Mouse (Mus musculus) CH12.LX (cell line): ENCODE results near the gene Gm49450. TPM values are rescaled to one million over a fixed set of nuclear protein-coding genes. Genes with fewer than 3 reads are reported as not detected.

Experiments
- DNase-seq: peaks from one replicate; pipeline ENCODE4 v3.0.0-alpha.2; 2013; ENCODE audit errors: extremely low read depth
- H3K27ac ChIP-seq: 2 replicates; pipeline ENCODE4 v1.5.1; 2012; ENCODE audit warnings: low read depth, mild to moderate bottlenecking, control low read depth, moderate library complexity; ENCODE audit not compliant: insufficient read depth
- H3K27me3 ChIP-seq: replicated peaks from 2 replicates; pipeline ENCODE3; 2012; ENCODE audit warnings: inconsistent platforms
- H3K36me3 ChIP-seq, 2 experiments: replicated peaks in 1 of 2; 2 replicates each; pipeline versions ENCODE3 to v1.6.1; 2012; ENCODE audit warnings: inconsistent platforms in 1 of 2, low read length in 1 of 2, mild to moderate bottlenecking in 1 of 2, mixed read lengths in 1 of 2, moderate library complexity in 1 of 2; ENCODE audit not compliant: control insufficient read depth in 1 of 2, insufficient read depth in 1 of 2
- H3K4me1 ChIP-seq, 2 experiments: 2 replicates each; pipeline ENCODE4 v1.6.1; 2012; ENCODE audit warnings: inconsistent platforms in 1 of 2, moderate library complexity in 1 of 2; ENCODE audit not compliant: insufficient read depth in 2 of 2, control insufficient read depth in 1 of 2
- H3K4me2 ChIP-seq: 2 replicates; pipeline ENCODE4 v1.6.1; 2012; ENCODE audit warnings: low read depth, mild to moderate bottlenecking, control low read depth; ENCODE audit not compliant: poor library complexity, insufficient read depth, severe bottlenecking
- H3K4me3 ChIP-seq, 3 experiments: fragments of 150-350 bp in 1 of 3; sonication (generic) in 1 of 3; replicated peaks in 1 of 3; 2 replicates each; pipeline versions ENCODE3 to v1.5.1; 2011 to 2012; ENCODE audit warnings: low read depth in 2 of 3, low read length in 2 of 3, mild to moderate bottlenecking in 2 of 3, moderate library complexity in 2 of 3, control low read depth in 1 of 3, improper control_type of control experiment in 1 of 3, inconsistent platforms in 1 of 3, mixed read lengths in 1 of 3; ENCODE audit not compliant: poor library complexity in 1 of 3
- H3K79me2 ChIP-seq: replicated peaks from 2 replicates; pipeline ENCODE4 v1.6.1; 2012; ENCODE audit warnings: mild to moderate bottlenecking, moderate library complexity; ENCODE audit not compliant: control insufficient read depth, poor library complexity, insufficient read depth, severe bottlenecking; ENCODE audit errors: extremely low read depth
- H3K9ac ChIP-seq: 2 replicates; pipeline ENCODE4 v1.6.1; 2012; ENCODE audit warnings: low read depth, mild to moderate bottlenecking, control low read depth, moderate library complexity; ENCODE audit not compliant: insufficient read depth
- H3K9me3 ChIP-seq: replicated peaks from 2 replicates; pipeline ENCODE3; 2012; ENCODE audit warnings: low read length, inconsistent platforms, mixed read lengths
- ETS1 ChIP-seq: conservative IDR thresholded peaks from 2 replicates; pipeline ENCODE4 v1.6.1; 2012; ENCODE audit warnings: low read depth, mild to moderate bottlenecking, inconsistent platforms, low read length, improper control_type of control experiment, moderate library complexity
- GABPA ChIP-seq: IDR thresholded peaks from 2 replicates; pipeline ENCODE4 v1.6.1; 2012; ENCODE audit warnings: low read depth, low read length, improper control_type of control experiment, inconsistent platforms; ENCODE audit not compliant: insufficient replicate concordance
- HCFC1 ChIP-seq: IDR thresholded peaks from 2 replicates; pipeline ENCODE4 v1.6.1; 2012; ENCODE audit warnings: low read depth, mild to moderate bottlenecking, inconsistent platforms, low read length, improper control_type of control experiment
- IRF4 ChIP-seq: IDR thresholded peaks from 2 replicates; pipeline ENCODE4 v1.6.1; 2014; ENCODE audit warnings: low read depth, mild to moderate bottlenecking, inconsistent platforms, low read length, improper control_type of control experiment
- JUN ChIP-seq: IDR thresholded peaks from 2 replicates; pipeline ENCODE4 v1.6.1; 2011; ENCODE audit warnings: low read depth, mild to moderate bottlenecking, low read length, improper control_type of control experiment, moderate library complexity; ENCODE audit not compliant: insufficient read depth
- MAX ChIP-seq: IDR thresholded peaks from 2 replicates; pipeline ENCODE4 v1.6.1; 2011; ENCODE audit warnings: low read length, improper control_type of control experiment
- MXI1 ChIP-seq: IDR thresholded peaks from 2 replicates; pipeline ENCODE4 v1.6.1; 2011; ENCODE audit warnings: mild to moderate bottlenecking, low read depth, low read length, improper control_type of control experiment
- PAX5 ChIP-seq: IDR thresholded peaks from 2 replicates; pipeline ENCODE4 v1.6.1; 2012; ENCODE audit warnings: low read length, inconsistent platforms, mixed read lengths
- RAD21 ChIP-seq: IDR thresholded peaks from 2 replicates; pipeline ENCODE4 v1.6.1; 2011; ENCODE audit warnings: low read depth, mild to moderate bottlenecking, low read length, improper control_type of control experiment, moderate library complexity
- USF2 ChIP-seq: conservative IDR thresholded peaks from 2 replicates; pipeline ENCODE4 v1.6.1; 2011; ENCODE audit warnings: low read depth, low read length, improper control_type of control experiment
- dilution Hi-C: fragments of 300-500 bp; cut with MboI; formaldehyde crosslinking; loops from 2 replicates; pipeline ENCODE4 v1.14.3; 2020; ENCODE audit warnings: low sequenced_read_pairs; ENCODE audit not compliant: extremely low pct_unique_long_range_greater_than_20kb, extremely low pct_ligation_motif_present
- in situ Hi-C: fragments of 300-500 bp; cut with MboI; formaldehyde crosslinking; loops from 3 replicates; pipeline ENCODE4 v1.14.3; 2019; ENCODE audit warnings: low sequenced_read_pairs, low pct_ligation_motif_present, low pct_unique_long_range_greater_than_20kb, mixed read lengths
- polyA plus RNA-seq: library from polyadenylated mRNA; unstranded; fragments of >175 nt; gene quantifications from 2 replicates; pipeline ENCODE4 v1.2.1, GENCODE M21; 2012; ENCODE audit warnings: low read depth; ENCODE audit not compliant: insufficient read length
- total RNA-seq, 2 experiments: library from RNA; depleted of rRNA; stranded (reverse); fragments of 300-350 nt in 1 of 2; fragments of >200 nt in 1 of 2; gene quantifications; 2 replicates each; pipeline ENCODE4 v1.2.3; 2012 to 2014

Gene Gm49450
- total and polyA plus RNA-seq, 3 experiments: 0.38 to 125 (median 4.7) TPM

DNA sequence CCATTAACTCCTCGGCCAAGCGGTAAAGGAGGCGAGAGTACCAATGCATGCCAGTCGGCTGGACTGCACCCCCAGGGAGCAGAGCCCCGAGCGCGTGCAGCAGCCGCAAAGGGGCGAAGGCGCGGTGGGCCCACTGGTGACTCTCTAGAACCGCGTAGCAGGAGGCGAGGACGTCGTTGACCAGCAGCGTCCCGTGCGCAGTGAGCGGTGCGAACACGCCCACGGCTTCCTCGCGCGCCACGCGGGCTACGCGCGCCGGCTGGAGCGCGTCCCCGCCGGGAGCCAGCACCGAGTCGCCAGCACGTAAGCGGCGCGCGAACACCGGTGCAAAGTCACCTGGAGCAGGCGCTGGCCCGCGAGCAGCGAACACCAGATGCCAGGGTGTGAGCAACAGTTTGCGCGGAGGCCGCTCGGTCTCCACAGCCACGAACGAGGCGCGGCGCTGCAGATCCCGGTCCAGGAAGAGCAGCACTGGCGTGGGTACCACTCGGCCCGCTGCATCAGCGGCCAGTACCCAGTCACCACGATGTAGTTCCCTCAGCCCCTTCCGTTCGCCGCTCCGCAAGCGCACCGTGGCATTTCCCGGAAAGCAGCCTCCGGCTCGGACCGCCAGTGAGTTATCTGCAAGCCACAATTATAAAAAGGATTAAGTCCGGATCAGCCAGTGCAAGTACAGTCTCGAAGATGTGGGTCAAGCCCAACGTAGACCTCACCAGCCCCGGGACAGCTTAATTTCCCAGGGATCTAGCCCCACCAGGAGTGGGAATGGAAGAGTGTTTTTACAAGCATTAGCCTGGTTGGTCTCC is 59.2 kb downstream of the Gm49450 start, which contains the start of gene Rhebl1:
Rhebl1 (minus strand) TSS at position 601 of the 806 bp plus-strand sequence.
- Histone ChIP-seq H3K36me3 (peaks cover 0 to 1% of the 10 kb centered on the region in 2 experiments), H3K27ac (no peak within 1 kb of the TSS), H3K9ac (no peak within 1 kb of the TSS), H3K9me3 (peaks cover 6% of the 10 kb centered on the region), H3K4me2 (peak within 1 kb of the TSS; percentile 73), H3K79me2 (no peaks in the 10 kb centered on the region), H3K27me3 (peaks cover 3% of the 10 kb centered on the region), H3K4me3 (peak within 1 kb of the TSS in 1 of 3 experiments; percentile 44), H3K4me1 (peaks cover 6 to 8% of the 10 kb centered on the region in 2 experiments; a peak in 3 of 4 replicates)
- TF ChIP-seq MAX (peak; percentile 21; the same call in 1 of the 2 replicates), PAX5 (no peak), RAD21 (no peak), MXI1 (0 out of 2 replicates have a peak, but pooled peaks have one; percentile 53)
- dilution Hi-C loops (no loop called here), in situ Hi-C loops (no loop called here)
- no peak for DNase-seq

- H3K4me3 ChIP-seq: no peak overlapping the region
- in situ Hi-C loops: no loop called here
- no peak for DNase-seq
- peaks cover 0 to 1% of the 10 kb centered on the region in 2 experiments for H3K36me3 ChIP-seq
- no peak for TF ChIP-seq ETS1
- TF ChIP-seq USF2: no peak
- TF ChIP-seq JUN: no peak
- TF ChIP-seq IRF4: no peak
- no peak for TF ChIP-seq GABPA
- no peak for TF ChIP-seq HCFC1
- dilution Hi-C loops: no loop called here
- H3K4me1 ChIP-seq: peaks cover 3 to 8% of the 10 kb centered on the region in 2 experiments; a peak in 3 of 4 replicates
- no peak overlapping the region for H3K9ac ChIP-seq
- H3K79me2 ChIP-seq: no peaks in the 10 kb centered on the region
- peaks cover 4% of the 10 kb centered on the region for H3K27me3 ChIP-seq
- H3K27ac ChIP-seq: no peak overlapping the region
- H3K9me3 ChIP-seq: peaks cover 6% of the 10 kb centered on the region
- H3K4me2 ChIP-seq: no peak overlapping the region
Observed at GRCm38 (mm10) chr15:98893036-98893435, 60.3 kb downstream of the Gm49450 start.
